Mouse (Mus musculus): ENCODE measurements around the gene Rln1. TPM values are rescaled to one million over a fixed set of nuclear protein-coding genes. Genes with fewer than 3 reads are reported as not detected.

Rln1 gene
- polyA plus RNA-seq, 1 experiment from 2014 or later = 0.30 TPM

DNA sequence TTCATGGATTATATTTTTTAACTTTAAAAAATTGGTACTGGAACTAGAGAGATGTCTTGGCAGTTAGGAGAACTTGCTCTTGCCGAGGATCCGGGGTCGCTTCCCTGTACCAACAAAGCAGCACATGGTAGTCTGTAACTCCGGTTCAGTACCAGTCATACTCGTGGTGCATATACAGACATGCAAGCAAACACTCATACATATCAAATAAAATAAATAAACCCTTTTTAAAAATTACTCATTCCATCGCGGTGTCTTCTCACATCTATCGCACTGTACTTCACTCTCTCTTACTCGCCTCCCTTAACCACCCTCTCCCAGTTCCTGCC lies 8.7 kb downstream of the Rln1 start:
- 0 out of 2 replicates have a peak, but pooled peaks cover 7% of the 10 kb centered on the region for H3K4me1 ChIP-seq (replicated peaks)
- no peak overlapping the region for H3K9ac ChIP-seq (replicated peaks)
- WGBS = 65% methylated on average over 9 of the region's 9 CpGs
- H3K4me2 ChIP-seq = peak overlapping the region; percentile 58
- H3K9me3 ChIP-seq = no peaks in the 10 kb centered on the region
- no peak for ATAC-seq (ENCODE audit: insufficient number of reproducible peaks, insufficient read depth, low FRiP score, low TSS enrichment, low read depth)
- no peaks in the 10 kb centered on the region for H3K36me3 ChIP-seq
- H3K27ac ChIP-seq = no peak overlapping the region
- peaks cover 3% of the 10 kb centered on the region; the same call in 1 of the 2 replicates for H3K27me3 ChIP-seq
- H3K4me3 ChIP-seq (replicated peaks) = peak overlapping the region; percentile 45

DNA sequence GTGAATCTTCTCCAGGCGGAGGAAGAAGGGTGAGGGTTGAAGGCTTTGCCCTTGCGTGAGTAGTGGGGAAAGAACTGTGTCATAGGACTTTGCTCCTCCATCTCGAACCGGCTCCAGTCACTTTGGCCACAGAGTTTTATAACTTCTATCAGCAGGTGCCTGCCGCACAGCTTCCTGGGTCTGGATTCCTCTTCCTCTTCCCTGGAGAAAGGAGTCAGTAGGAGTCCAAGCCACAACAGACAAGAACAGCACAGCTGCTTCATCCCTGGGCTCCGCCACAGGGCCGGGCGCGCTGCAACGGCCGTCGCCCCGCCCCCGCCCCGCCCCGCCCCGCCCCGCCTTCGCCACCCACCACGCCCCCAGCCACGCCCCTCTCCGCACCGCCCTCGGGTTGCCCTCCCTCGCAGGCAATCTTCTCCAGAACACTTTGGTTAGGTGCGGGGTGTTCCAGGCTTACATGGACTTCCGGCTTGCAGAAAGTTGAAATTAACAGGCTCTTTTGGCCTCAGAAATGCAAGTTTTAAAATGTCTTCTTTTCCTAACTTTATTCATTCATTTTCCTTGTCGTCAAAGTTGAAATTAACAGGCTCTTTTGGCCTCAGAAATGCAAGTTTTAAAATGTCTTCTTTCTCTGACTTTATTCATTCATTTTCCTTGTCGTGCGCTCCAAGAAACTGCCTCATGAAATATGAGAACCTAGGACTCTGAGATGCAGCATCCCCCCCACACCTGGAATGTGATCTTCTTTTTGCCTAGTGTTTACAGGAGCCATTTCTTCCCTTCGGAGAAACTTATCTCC lies 9.2 kb downstream of the Rln1 start, which contains the start of gene Insl6:
Gene Insl6, minus strand, starts transcription at position 304 of the 799 bp plus-strand sequence.
- H3K4me1 ChIP-seq (replicated peaks) = 0 out of 2 replicates have a peak, but pooled peaks cover 7% of the 10 kb centered on the region
- H3K4me3 ChIP-seq (replicated peaks) = peak within 1 kb of the TSS; percentile 45
- peak within 1 kb of the TSS; percentile 58 for H3K4me2 ChIP-seq
- no peaks in the 10 kb centered on the region for H3K9me3 ChIP-seq
- peak within 1 kb of the TSS; percentile 18; the same call in 1 of the 2 replicates for H3K9ac ChIP-seq (replicated peaks)
- no peaks in the 10 kb centered on the region for H3K36me3 ChIP-seq
- WGBS = 2% methylated on average over 31 of the region's 31 CpGs
- ATAC-seq (ENCODE audit: insufficient number of reproducible peaks, insufficient read depth, low FRiP score, low TSS enrichment, low read depth) = peak; percentile 94
- no peak within 1 kb of the TSS for H3K27ac ChIP-seq
- peaks cover 3% of the 10 kb centered on the region; the same call in 1 of the 2 replicates for H3K27me3 ChIP-seq

DNA sequence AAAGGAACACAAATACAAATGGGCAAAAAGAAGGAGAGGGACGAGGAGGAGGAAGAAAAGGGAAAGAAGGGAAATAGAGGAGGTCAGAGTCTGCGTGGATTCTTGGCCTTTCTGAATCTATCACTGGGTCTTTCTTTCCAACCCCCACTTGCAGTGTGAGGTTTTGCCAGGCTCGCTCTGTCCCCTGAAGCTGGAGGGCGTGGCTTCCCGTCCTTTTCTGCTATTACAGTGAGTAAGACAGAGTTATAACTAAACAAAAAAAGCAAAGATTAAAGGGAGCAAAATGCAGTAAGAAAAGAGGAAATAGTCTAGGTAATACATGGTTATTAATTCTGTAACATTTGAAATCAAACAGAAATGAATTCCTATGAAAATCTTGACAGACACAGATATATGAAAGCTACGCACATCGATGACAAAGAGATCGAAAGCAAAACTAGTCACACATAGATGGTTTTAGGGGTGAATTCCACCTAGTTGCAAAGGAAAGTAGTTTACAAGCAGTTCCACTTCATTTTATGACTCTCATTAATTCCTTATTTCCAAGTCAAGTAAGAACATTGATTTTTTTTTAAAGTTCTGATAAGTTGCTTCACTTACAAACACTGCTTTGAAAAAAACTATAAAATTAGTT lies 10.9 kb downstream of the Rln1 start:
- no peak overlapping the region for H3K27ac ChIP-seq
- 70% methylated on average over 8 of the region's 8 CpGs for WGBS
- no peaks in the 10 kb centered on the region for H3K36me3 ChIP-seq
- 0 out of 2 replicates have a peak, but pooled peaks cover 7% of the 10 kb centered on the region for H3K4me1 ChIP-seq (replicated peaks)
- peaks cover 3% of the 10 kb centered on the region; the same call in 1 of the 2 replicates for H3K27me3 ChIP-seq
- no peak overlapping the region for H3K9ac ChIP-seq (replicated peaks)
- no peak for ATAC-seq (ENCODE audit: insufficient number of reproducible peaks, insufficient read depth, low FRiP score, low TSS enrichment, low read depth)
- no peaks in the 10 kb centered on the region for H3K9me3 ChIP-seq
- no peak overlapping the region for H3K4me2 ChIP-seq
- no peak overlapping the region for H3K4me3 ChIP-seq (replicated peaks)

DNA sequence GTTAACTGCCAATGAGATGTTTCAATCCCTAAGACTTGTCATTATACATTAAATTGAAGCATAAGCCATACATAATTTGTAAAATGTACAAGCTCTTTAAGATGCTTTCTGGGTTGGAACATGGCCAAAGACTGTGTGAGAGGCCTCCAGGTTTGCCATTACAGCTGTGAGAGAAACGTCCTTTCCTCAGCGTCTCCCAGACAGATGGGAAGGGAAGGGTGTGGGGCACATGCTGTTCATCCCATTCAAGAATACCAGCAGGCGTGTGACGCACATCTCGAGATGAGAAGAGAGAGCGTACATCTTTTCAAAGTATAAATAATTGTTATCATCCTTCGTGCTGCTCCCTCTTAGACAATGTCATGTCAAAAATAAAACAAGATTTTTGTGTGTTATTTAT lies 21.8 kb downstream of the Rln1 start:
- H3K9me3 ChIP-seq = peaks cover 9% of the 10 kb centered on the region; the same call in 1 of the 2 replicates
- ATAC-seq (ENCODE audit: insufficient number of reproducible peaks, insufficient read depth, low FRiP score, low TSS enrichment, low read depth) = no peak
- H3K9ac ChIP-seq (replicated peaks) = no peak overlapping the region
- 82% methylated on average over 7 of the region's 7 CpGs for WGBS
- peaks cover 39% of the 10 kb centered on the region for H3K36me3 ChIP-seq
- no peaks in the 10 kb centered on the region for H3K4me1 ChIP-seq (replicated peaks)
- H3K4me2 ChIP-seq = no peak overlapping the region
- H3K27me3 ChIP-seq = no peaks in the 10 kb centered on the region
- H3K27ac ChIP-seq = no peak overlapping the region
- no peak overlapping the region for H3K4me3 ChIP-seq (replicated peaks)

DNA sequence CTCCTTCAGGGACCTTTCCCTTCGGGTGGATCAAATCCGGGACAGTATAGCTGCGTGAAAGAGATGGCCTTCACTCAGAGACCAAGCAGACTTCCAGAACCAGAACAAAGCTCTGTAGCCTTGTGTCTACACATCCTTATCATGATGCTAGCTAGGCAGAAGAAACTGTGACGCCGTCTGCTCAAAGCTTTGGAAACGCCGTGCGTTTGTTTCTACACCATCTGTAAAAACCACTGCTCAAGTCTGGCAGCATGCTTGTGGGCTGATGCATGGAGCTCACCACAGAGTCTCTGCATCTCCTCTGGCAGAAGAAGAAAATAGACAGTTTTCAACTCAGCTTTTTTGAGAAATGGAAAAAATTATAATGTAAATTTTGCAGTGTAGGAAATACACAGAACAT lies 22.7 kb downstream of the Rln1 start:
- Histone ChIP-seq H3K36me3 (peaks cover 43% of the 10 kb centered on the region), H3K27me3 (no peaks in the 10 kb centered on the region), H3K4me1 (replicated peaks) (no peaks in the 10 kb centered on the region), H3K4me3 (replicated peaks) (no peak overlapping the region), H3K9ac (replicated peaks) (no peak overlapping the region), H3K27ac (no peak overlapping the region), H3K9me3 (peaks cover 9% of the 10 kb centered on the region; the same call in 1 of the 2 replicates), H3K4me2 (no peak overlapping the region)
- 89% methylated on average over 8 of the region's 8 CpGs for WGBS
- no peak for ATAC-seq (ENCODE audit: insufficient number of reproducible peaks, insufficient read depth, low FRiP score, low TSS enrichment, low read depth)

DNA sequence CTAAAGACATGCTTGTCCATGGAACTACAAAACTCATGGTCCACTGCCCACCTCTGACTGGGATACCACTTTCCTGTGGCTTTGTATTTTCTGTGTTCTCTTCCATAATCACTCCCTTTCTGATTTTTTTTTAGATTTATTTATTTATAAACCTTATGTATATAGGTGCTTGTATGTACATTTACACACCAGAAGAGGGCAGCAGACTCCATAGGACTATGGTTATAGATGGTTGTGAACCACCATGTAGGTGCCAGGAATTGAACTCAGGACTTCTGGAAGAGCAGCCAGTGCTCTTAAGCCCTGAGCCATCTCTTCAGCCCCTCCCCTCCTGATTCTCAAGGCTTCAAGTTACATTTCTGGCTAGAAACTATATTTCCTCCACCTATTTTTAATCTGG lies 25.6 kb downstream of the Rln1 start:
- Histone ChIP-seq H3K4me3 (replicated peaks) (no peak overlapping the region), H3K4me1 (replicated peaks) (no peaks in the 10 kb centered on the region), H3K4me2 (no peak overlapping the region), H3K9me3 (no peaks in the 10 kb centered on the region), H3K27me3 (no peaks in the 10 kb centered on the region), H3K36me3 (peaks cover 45% of the 10 kb centered on the region), H3K9ac (replicated peaks) (no peak overlapping the region), H3K27ac (no peak overlapping the region)
- no peak for ATAC-seq (ENCODE audit: insufficient number of reproducible peaks, insufficient read depth, low FRiP score, low TSS enrichment, low read depth)

DNA sequence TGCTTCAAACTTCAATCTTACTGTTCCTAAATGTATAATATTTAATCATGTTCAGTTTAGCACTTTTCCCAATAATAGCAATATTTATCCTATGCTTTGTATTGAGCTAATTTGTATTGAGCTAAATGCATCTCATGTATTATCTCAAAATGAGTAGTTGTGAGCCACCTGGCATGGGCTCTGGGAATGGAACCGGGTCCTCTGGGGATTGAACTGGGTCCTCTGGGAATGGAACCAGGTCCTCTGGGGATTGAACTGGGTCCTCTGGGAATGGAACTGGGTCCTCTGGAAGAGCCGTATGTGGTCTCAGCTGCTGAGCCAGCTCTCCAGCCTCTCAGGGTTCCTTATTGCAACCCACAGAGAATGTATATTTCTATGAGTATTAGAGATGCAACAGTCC lies 32.4 kb downstream of the Rln1 start:
- peaks cover 53% of the 10 kb centered on the region for H3K36me3 ChIP-seq
- H3K9ac ChIP-seq (replicated peaks) = no peak overlapping the region
- H3K27me3 ChIP-seq = no peaks in the 10 kb centered on the region
- 88% methylated on average over 2 of the region's 2 CpGs for WGBS
- H3K4me3 ChIP-seq (replicated peaks) = no peak overlapping the region
- ATAC-seq (ENCODE audit: insufficient number of reproducible peaks, insufficient read depth, low FRiP score, low TSS enrichment, low read depth) = no peak
- no peak overlapping the region for H3K27ac ChIP-seq
- no peak overlapping the region for H3K4me2 ChIP-seq
- no peaks in the 10 kb centered on the region for H3K4me1 ChIP-seq (replicated peaks)
- H3K9me3 ChIP-seq = no peaks in the 10 kb centered on the region

DNA sequence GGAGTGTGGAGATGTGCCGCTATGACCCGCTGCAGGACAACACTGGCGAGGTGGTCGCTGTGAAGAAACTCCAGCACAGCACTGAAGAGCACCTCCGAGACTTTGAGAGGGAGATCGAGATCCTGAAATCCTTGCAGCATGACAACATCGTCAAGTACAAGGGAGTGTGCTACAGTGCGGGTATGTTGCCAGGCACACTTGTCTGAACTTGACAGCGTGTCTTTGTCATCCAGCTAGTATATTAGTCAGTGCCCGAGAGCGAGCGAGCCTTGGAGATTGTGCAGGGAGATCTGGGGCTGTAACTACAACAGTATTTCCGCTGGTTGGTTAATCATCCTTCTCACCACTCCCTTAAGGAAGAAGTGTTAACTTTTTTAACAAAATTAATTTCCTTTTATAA lies 33.6 kb downstream of the Rln1 start:
- ATAC-seq (ENCODE audit: insufficient number of reproducible peaks, insufficient read depth, low FRiP score, low TSS enrichment, low read depth) = no peak
- peaks cover 63% of the 10 kb centered on the region for H3K36me3 ChIP-seq
- H3K4me1 ChIP-seq (replicated peaks) = no peaks in the 10 kb centered on the region
- H3K4me2 ChIP-seq = no peak overlapping the region
- WGBS = 90% methylated on average over 13 of the region's 13 CpGs
- H3K9ac ChIP-seq (replicated peaks) = no peak overlapping the region
- no peaks in the 10 kb centered on the region for H3K9me3 ChIP-seq
- no peak overlapping the region for H3K4me3 ChIP-seq (replicated peaks)
- no peaks in the 10 kb centered on the region for H3K27me3 ChIP-seq
- no peak overlapping the region for H3K27ac ChIP-seq

DNA sequence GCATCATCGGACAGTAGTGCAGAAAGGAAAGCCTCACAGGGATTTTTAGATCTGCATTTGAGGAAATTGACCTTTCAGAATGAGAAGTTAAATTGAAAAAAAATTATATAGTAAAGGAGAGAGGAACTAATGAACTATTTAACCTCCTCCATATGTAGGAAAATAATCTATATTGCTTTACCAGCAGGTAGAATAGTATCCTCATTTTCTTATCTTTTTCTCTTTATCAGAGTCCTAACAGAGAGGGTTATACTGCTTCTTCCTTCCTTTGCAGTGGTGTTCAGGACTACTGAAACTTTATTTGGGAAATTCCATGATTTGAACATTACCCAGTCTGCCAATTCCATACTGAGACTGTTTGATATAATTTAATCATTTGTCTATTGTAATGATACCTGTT lies 37.1 kb downstream of the Rln1 start:
- WGBS = 98% methylated on average over 1 of the region's 1 CpGs
- Histone ChIP-seq H3K4me2 (no peak overlapping the region), H3K27me3 (no peaks in the 10 kb centered on the region), H3K9ac (replicated peaks) (no peak overlapping the region), H3K27ac (no peak overlapping the region), H3K4me3 (replicated peaks) (no peak overlapping the region), H3K9me3 (no peaks in the 10 kb centered on the region), H3K36me3 (peaks cover 52% of the 10 kb centered on the region), H3K4me1 (replicated peaks) (no peaks in the 10 kb centered on the region)
- no peak for ATAC-seq (ENCODE audit: insufficient number of reproducible peaks, insufficient read depth, low FRiP score, low TSS enrichment, low read depth)

DNA sequence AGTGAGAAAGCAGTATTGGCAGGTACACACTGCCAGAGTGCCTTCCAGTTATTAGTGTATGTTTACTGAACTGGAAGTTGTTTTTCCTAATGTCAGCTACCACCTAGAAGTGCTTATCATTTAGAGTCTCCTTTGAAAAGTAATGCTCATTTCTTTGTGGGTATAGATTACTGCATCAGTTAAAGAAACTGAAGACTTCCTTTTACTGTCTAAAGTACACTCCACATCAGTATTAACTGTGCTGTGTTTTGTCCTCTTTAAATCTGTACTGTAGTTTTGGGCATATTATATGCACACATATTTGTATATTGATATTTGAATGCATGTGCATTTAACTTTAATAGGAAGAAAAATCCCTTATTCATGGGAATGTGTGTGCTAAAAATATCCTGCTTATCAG lies 38.3 kb downstream of the Rln1 start:
- ATAC-seq (ENCODE audit: insufficient number of reproducible peaks, insufficient read depth, low FRiP score, low TSS enrichment, low read depth) = no peak
- Histone ChIP-seq H3K4me1 (replicated peaks) (no peaks in the 10 kb centered on the region), H3K4me2 (no peak overlapping the region), H3K36me3 (peaks cover 57% of the 10 kb centered on the region), H3K9me3 (no peaks in the 10 kb centered on the region), H3K27me3 (no peaks in the 10 kb centered on the region), H3K27ac (no peak overlapping the region), H3K4me3 (replicated peaks) (no peak overlapping the region), H3K9ac (replicated peaks) (no peak overlapping the region)

DNA sequence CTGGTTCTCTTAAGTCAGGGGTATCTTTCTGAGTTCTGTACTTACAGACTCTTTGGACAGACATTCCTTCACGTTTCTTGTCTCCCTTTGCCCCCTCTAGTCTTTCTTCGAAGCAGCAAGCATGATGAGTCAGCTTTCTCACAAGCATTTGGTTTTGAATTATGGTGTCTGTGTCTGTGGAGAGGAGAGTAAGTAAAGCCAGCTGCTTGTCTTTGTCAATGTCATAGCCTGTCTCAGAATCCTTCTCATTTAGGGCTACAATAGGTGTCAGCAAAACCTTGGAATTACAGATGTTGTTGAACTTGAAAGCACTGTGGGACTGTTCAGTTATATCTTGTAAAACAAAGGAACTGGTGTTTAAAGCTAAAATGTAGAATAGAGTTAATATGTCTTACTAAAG lies 39.7 kb downstream of the Rln1 start:
- 71% methylated on average over 2 of the region's 2 CpGs for WGBS
- Histone ChIP-seq H3K4me2 (no peak overlapping the region), H3K4me3 (replicated peaks) (no peak overlapping the region), H3K4me1 (replicated peaks) (no peaks in the 10 kb centered on the region), H3K9me3 (no peaks in the 10 kb centered on the region), H3K27ac (no peak overlapping the region), H3K27me3 (no peaks in the 10 kb centered on the region), H3K36me3 (peaks cover 54% of the 10 kb centered on the region), H3K9ac (replicated peaks) (no peak overlapping the region)
- no peak for ATAC-seq (ENCODE audit: insufficient number of reproducible peaks, insufficient read depth, low FRiP score, low TSS enrichment, low read depth)

Data from limb, embryonic 12.5 days (tissue).